Mouse (Mus musculus): ENCODE results near the gene Ttll8. TPM values are rescaled to one million over a fixed set of nuclear protein-coding genes. Genes with fewer than 3 reads are reported as not detected.

The Ttll8 gene
- polyA plus RNA-seq, 1 experiment from 2014 or later: not detected

- WGBS (ENCODE audit: insufficient replicate concordance): 86% methylated on average over 3 of the region's 3 CpGs
- Histone ChIP-seq H3K27ac (ENCODE audit: low read depth, low read length) (no peak overlapping the region), H3K27me3 (ENCODE audit: control insufficient read depth, insufficient read depth, low read length) (no peaks in the 10 kb centered on the region), H3K36me3 (ENCODE audit: control insufficient read depth, insufficient read depth, low read length) (no peaks in the 10 kb centered on the region), H3K9me3 (replicated peaks; ENCODE audit: control insufficient read depth, low read length) (no peaks in the 10 kb centered on the region), H3K4me3 (ENCODE audit: low read depth, low read length) (no peak overlapping the region), H3K9ac (ENCODE audit: low read depth, low read length) (no peak overlapping the region), H3K4me1 (ENCODE audit: control insufficient read depth, insufficient read depth, low read length) (peaks cover 33% of the 10 kb centered on the region), H3K4me2 (no peak overlapping the region)
- ATAC-seq (replicated peaks; ENCODE audit: insufficient number of reproducible peaks, low FRiP score, low TSS enrichment): no peak
These were observed 96.1 kb downstream of the Ttll8 start for GRCm38 (mm10) chr15:88858141-88858541.

- WGBS (ENCODE audit: insufficient replicate concordance): 87% methylated on average over 7 of the region's 7 CpGs
- Histone ChIP-seq H3K27me3 (ENCODE audit: control insufficient read depth, insufficient read depth, low read length) (no peaks in the 10 kb centered on the region), H3K4me1 (ENCODE audit: control insufficient read depth, insufficient read depth, low read length) (peaks cover 33% of the 10 kb centered on the region), H3K4me3 (ENCODE audit: low read depth, low read length) (no peak overlapping the region), H3K27ac (ENCODE audit: low read depth, low read length) (no peak overlapping the region), H3K36me3 (ENCODE audit: control insufficient read depth, insufficient read depth, low read length) (no peaks in the 10 kb centered on the region), H3K9me3 (replicated peaks; ENCODE audit: control insufficient read depth, low read length) (no peaks in the 10 kb centered on the region), H3K4me2 (no peak overlapping the region), H3K9ac (ENCODE audit: low read depth, low read length) (no peak overlapping the region)
- no peak for ATAC-seq (replicated peaks; ENCODE audit: insufficient number of reproducible peaks, low FRiP score, low TSS enrichment)
These were observed 96.9 kb downstream of the Ttll8 start for GRCm38 (mm10) chr15:88857361-88857760.

GRCm38 (mm10) chr15:88856613-88857012, 97.6 kb downstream of the Ttll8 start:
- 75% methylated on average over 5 of the region's 5 CpGs for WGBS (ENCODE audit: insufficient replicate concordance)
- no peak overlapping the region for H3K9ac ChIP-seq (ENCODE audit: low read depth, low read length)
- H3K4me2 ChIP-seq: no peak overlapping the region
- H3K4me1 ChIP-seq (ENCODE audit: control insufficient read depth, insufficient read depth, low read length): peaks cover 32% of the 10 kb centered on the region
- no peaks in the 10 kb centered on the region for H3K36me3 ChIP-seq (ENCODE audit: control insufficient read depth, insufficient read depth, low read length)
- no peak overlapping the region for H3K4me3 ChIP-seq (ENCODE audit: low read depth, low read length)
- no peaks in the 10 kb centered on the region for H3K27me3 ChIP-seq (ENCODE audit: control insufficient read depth, insufficient read depth, low read length)
- ATAC-seq (replicated peaks; ENCODE audit: insufficient number of reproducible peaks, low FRiP score, low TSS enrichment): no peak
- H3K27ac ChIP-seq (ENCODE audit: low read depth, low read length): no peak overlapping the region
- H3K9me3 ChIP-seq (replicated peaks; ENCODE audit: control insufficient read depth, low read length): no peaks in the 10 kb centered on the region

GRCm38 (mm10) chr15:88855896-88856417, 98.3 kb downstream of the Ttll8 start:
- no peak for ATAC-seq (replicated peaks; ENCODE audit: insufficient number of reproducible peaks, low FRiP score, low TSS enrichment)
- no peak overlapping the region for H3K27ac ChIP-seq (ENCODE audit: low read depth, low read length)
- 70% methylated on average over 6 of the region's 6 CpGs for WGBS (ENCODE audit: insufficient replicate concordance)
- no peaks in the 10 kb centered on the region for H3K36me3 ChIP-seq (ENCODE audit: control insufficient read depth, insufficient read depth, low read length)
- H3K27me3 ChIP-seq (ENCODE audit: control insufficient read depth, insufficient read depth, low read length): no peaks in the 10 kb centered on the region
- no peak overlapping the region for H3K4me2 ChIP-seq
- H3K4me3 ChIP-seq (ENCODE audit: low read depth, low read length): no peak overlapping the region
- peaks cover 28% of the 10 kb centered on the region for H3K4me1 ChIP-seq (ENCODE audit: control insufficient read depth, insufficient read depth, low read length)
- H3K9me3 ChIP-seq (replicated peaks; ENCODE audit: control insufficient read depth, low read length): no peaks in the 10 kb centered on the region
- H3K9ac ChIP-seq (ENCODE audit: low read depth, low read length): 0 out of 2 replicates have a peak overlapping the region, but pooled peaks have one; percentile 24

GRCm38 (mm10) chr15:88854969-88855830, 99.0 kb downstream of the Ttll8 start:
- 54% methylated on average over 15 of the region's 15 CpGs for WGBS (ENCODE audit: insufficient replicate concordance)
- Histone ChIP-seq H3K4me1 (ENCODE audit: control insufficient read depth, insufficient read depth, low read length) (peaks cover 36% of the 10 kb centered on the region), H3K4me3 (ENCODE audit: low read depth, low read length) (no peak overlapping the region), H3K27ac (ENCODE audit: low read depth, low read length) (peak overlapping the region; percentile 46), H3K4me2 (peak overlapping the region; percentile 34; the same call in 1 of the 2 replicates), H3K9ac (ENCODE audit: low read depth, low read length) (0 out of 2 replicates have a peak overlapping the region, but pooled peaks have one; percentile 24), H3K9me3 (replicated peaks; ENCODE audit: control insufficient read depth, low read length) (no peaks in the 10 kb centered on the region), H3K36me3 (ENCODE audit: control insufficient read depth, insufficient read depth, low read length) (no peaks in the 10 kb centered on the region), H3K27me3 (ENCODE audit: control insufficient read depth, insufficient read depth, low read length) (no peaks in the 10 kb centered on the region)
- no peak for ATAC-seq (replicated peaks; ENCODE audit: insufficient number of reproducible peaks, low FRiP score, low TSS enrichment)

GRCm38 (mm10) chr15:88854119-88854968, 99.9 kb downstream of the Ttll8 start:
- H3K27me3 ChIP-seq (ENCODE audit: control insufficient read depth, insufficient read depth, low read length): no peaks in the 10 kb centered on the region
- H3K9ac ChIP-seq (ENCODE audit: low read depth, low read length): peak overlapping the region; percentile 28; the same call in 1 of the 2 replicates
- H3K9me3 ChIP-seq (replicated peaks; ENCODE audit: control insufficient read depth, low read length): no peaks in the 10 kb centered on the region
- no peak overlapping the region for H3K4me3 ChIP-seq (ENCODE audit: low read depth, low read length)
- peak overlapping the region; percentile 34 for H3K4me2 ChIP-seq
- peaks cover 34% of the 10 kb centered on the region for H3K4me1 ChIP-seq (ENCODE audit: control insufficient read depth, insufficient read depth, low read length)
- H3K36me3 ChIP-seq (ENCODE audit: control insufficient read depth, insufficient read depth, low read length): no peaks in the 10 kb centered on the region
- WGBS (ENCODE audit: insufficient replicate concordance): 27% methylated on average over 6 of the region's 6 CpGs
- ATAC-seq (replicated peaks; ENCODE audit: insufficient number of reproducible peaks, low FRiP score, low TSS enrichment): peak; percentile 50
- peak overlapping the region; percentile 54 for H3K27ac ChIP-seq (ENCODE audit: low read depth, low read length)

GRCm38 (mm10) chr15:88853106-88853505, 101.1 kb downstream of the Ttll8 start:
- WGBS (ENCODE audit: insufficient replicate concordance): 85% methylated on average over 9 of the region's 9 CpGs
- Histone ChIP-seq H3K36me3 (ENCODE audit: control insufficient read depth, insufficient read depth, low read length) (no peaks in the 10 kb centered on the region), H3K9ac (ENCODE audit: low read depth, low read length) (no peak overlapping the region), H3K4me1 (ENCODE audit: control insufficient read depth, insufficient read depth, low read length) (peaks cover 31% of the 10 kb centered on the region), H3K4me3 (ENCODE audit: low read depth, low read length) (no peak overlapping the region), H3K27ac (ENCODE audit: low read depth, low read length) (no peak overlapping the region), H3K9me3 (replicated peaks; ENCODE audit: control insufficient read depth, low read length) (no peaks in the 10 kb centered on the region), H3K27me3 (ENCODE audit: control insufficient read depth, insufficient read depth, low read length) (no peaks in the 10 kb centered on the region), H3K4me2 (no peak overlapping the region)
- no peak for ATAC-seq (replicated peaks; ENCODE audit: insufficient number of reproducible peaks, low FRiP score, low TSS enrichment)

- Histone ChIP-seq H3K27me3 (ENCODE audit: control insufficient read depth, insufficient read depth, low read length) (no peaks in the 10 kb centered on the region), H3K4me3 (ENCODE audit: low read depth, low read length) (no peak overlapping the region), H3K9me3 (replicated peaks; ENCODE audit: control insufficient read depth, low read length) (no peaks in the 10 kb centered on the region), H3K4me2 (no peak overlapping the region), H3K4me1 (ENCODE audit: control insufficient read depth, insufficient read depth, low read length) (peaks cover 31% of the 10 kb centered on the region), H3K36me3 (ENCODE audit: control insufficient read depth, insufficient read depth, low read length) (no peaks in the 10 kb centered on the region), H3K9ac (ENCODE audit: low read depth, low read length) (no peak overlapping the region), H3K27ac (ENCODE audit: low read depth, low read length) (no peak overlapping the region)
- ATAC-seq (replicated peaks; ENCODE audit: insufficient number of reproducible peaks, low FRiP score, low TSS enrichment): no peak
- 84% methylated on average over 10 of the region's 10 CpGs for WGBS (ENCODE audit: insufficient replicate concordance)
These were observed 102.6 kb downstream of the Ttll8 start for GRCm38 (mm10) chr15:88851507-88852149.

Measured in heart, embryonic 11.5 days (tissue).